Mouse (Mus musculus): ENCODE results near the gene Omg.

Gene Omg

GRCm38 (mm10) chr11:79503845-79504244 lies at the start of gene Omg:
Gene Omg, minus strand, starts transcription at chr11:79504084.
- DNase-seq, result peak; percentile 16

GRCm38 (mm10) chr11:79552622-79553021 lies 48.7 kb upstream of the Omg start:
- no peak for DNase-seq

GRCm38 (mm10) chr11:79536293-79536692 lies 32.4 kb upstream of the Omg start:
- DNase-seq, result no peak

- DNase-seq, result no peak
Observed at GRCm38 (mm10) chr11:79535554-79535953, 31.7 kb upstream of the Omg start.

GRCm38 (mm10) chr11:79533950-79534690 lies 30.2 kb upstream of the Omg start:
- peak; percentile 25 for DNase-seq

- DNase-seq, result no peak
Observed at GRCm38 (mm10) chr11:79533311-79533710, 29.4 kb upstream of the Omg start.

- no peak for DNase-seq
Observed at GRCm38 (mm10) chr11:79531485-79531884, 27.6 kb upstream of the Omg start.

GRCm38 (mm10) chr11:79530774-79531173 lies 26.9 kb upstream of the Omg start:
- DNase-seq, result no peak

- no peak for DNase-seq
Observed at GRCm38 (mm10) chr11:79530333-79530761, 26.5 kb upstream of the Omg start, which contains the start of the genes Evi2 and Evi2a. Gene Evi2, minus strand, starts transcription at chr11:79530589. Gene Evi2a, minus strand, starts transcription at chr11:79530609.

GRCm38 (mm10) chr11:79529736-79530135 lies 25.9 kb upstream of the Omg start:
- no peak for DNase-seq

- DNase-seq, result no peak
Observed at GRCm38 (mm10) chr11:79529226-79529625, 25.3 kb upstream of the Omg start.

- DNase-seq, result no peak
Observed at GRCm38 (mm10) chr11:79528601-79529000, 24.7 kb upstream of the Omg start.

- DNase-seq, result no peak
Observed at GRCm38 (mm10) chr11:79527739-79528384, 24.0 kb upstream of the Omg start.

GRCm38 (mm10) chr11:79527015-79527738 lies 23.3 kb upstream of the Omg start:
- DNase-seq, result no peak

GRCm38 (mm10) chr11:79526549-79526948 lies 22.7 kb upstream of the Omg start:
- DNase-seq, result no peak

GRCm38 (mm10) chr11:79524310-79524575 lies 20.4 kb upstream of the Omg start:
- DNase-seq, result no peak

- no peak for DNase-seq
Observed at GRCm38 (mm10) chr11:79523560-79524309, 19.9 kb upstream of the Omg start, which contains the start of gene Evi2b. Gene Evi2b, minus strand, starts transcription at chr11:79523762.

- no peak for DNase-seq
Observed at GRCm38 (mm10) chr11:79522944-79523343, 19.1 kb upstream of the Omg start.

- no peak for DNase-seq
Observed at GRCm38 (mm10) chr11:79521930-79522329, 18.0 kb upstream of the Omg start.

- DNase-seq, result no peak
Observed at GRCm38 (mm10) chr11:79520772-79521171, 16.9 kb upstream of the Omg start.

GRCm38 (mm10) chr11:79519878-79520291 lies 16.0 kb upstream of the Omg start:
- no peak for DNase-seq

- no peak for DNase-seq
Observed at GRCm38 (mm10) chr11:79519299-79519698, 15.4 kb upstream of the Omg start.

GRCm38 (mm10) chr11:79515798-79516197 lies 11.9 kb upstream of the Omg start:
- DNase-seq, result no peak

Measured in cerebellum, adult 8-10 months (tissue).